Mouse (Mus musculus) C2C12 (cell line): ENCODE results near the gene Gclm. TPM values are rescaled to one million over a fixed set of nuclear protein-coding genes. Genes with fewer than 3 reads are reported as not detected.

Experiments
- H3K27me3 ChIP-seq: one replicate; pipeline ENCODE4 v1.6.1; 2011; ENCODE audit not compliant: control insufficient read depth, insufficient read depth, insufficient read length
- H3K36me3 ChIP-seq: one replicate; pipeline ENCODE4 v1.6.1; 2011; ENCODE audit not compliant: control insufficient read depth, insufficient read depth
- H3K4me3 ChIP-seq: one replicate; pipeline ENCODE4 v1.5.1; 2011; ENCODE audit warnings: mild to moderate bottlenecking, control low read depth; ENCODE audit not compliant: poor library complexity, insufficient read depth, severe bottlenecking
- H3K79me2 ChIP-seq: one replicate; pipeline ENCODE4 v1.6.1; 2011; ENCODE audit not compliant: control insufficient read depth, insufficient read depth
- H3K79me3 ChIP-seq: one replicate; pipeline ENCODE4 v1.6.1; 2011; ENCODE audit warnings: low read depth, control low read depth
- H3ac ChIP-seq: one replicate; pipeline ENCODE3; 2011; ENCODE audit warnings: low read depth; ENCODE audit not compliant: control insufficient read depth, insufficient read length
- CEBPB ChIP-seq: IDR thresholded peaks from one replicate; pipeline ENCODE4 v1.6.1; 2011; ENCODE audit warnings: low read depth, mild to moderate bottlenecking, control low read depth, moderate library complexity
- CTCF ChIP-seq: IDR thresholded peaks from one replicate; pipeline ENCODE4 v1.5.1; 2011; ENCODE audit not compliant: control insufficient read depth, insufficient read depth, insufficient read length
- FOSL1 ChIP-seq: IDR thresholded peaks from one replicate; pipeline ENCODE4 v1.8.0; 2011; ENCODE audit warnings: mild to moderate bottlenecking, low read length; ENCODE audit not compliant: poor library complexity, insufficient read depth, severe bottlenecking
- MAX ChIP-seq: IDR thresholded peaks from one replicate; pipeline ENCODE4 v1.6.1; 2011; ENCODE audit warnings: mild to moderate bottlenecking, control low read depth
- MYOD1 ChIP-seq: IDR thresholded peaks from one replicate; pipeline ENCODE4 v1.6.1; 2011; ENCODE audit warnings: low read depth; ENCODE audit not compliant: control insufficient read depth, insufficient read length
- MYOG ChIP-seq: IDR thresholded peaks from one replicate; pipeline ENCODE4 v1.6.1; 2011; ENCODE audit not compliant: control insufficient read depth, insufficient read length; ENCODE audit errors: extremely low read depth
- USF1 ChIP-seq: IDR thresholded peaks from one replicate; pipeline ENCODE4 v1.6.1; 2011; ENCODE audit warnings: low read depth, mild to moderate bottlenecking, control low read depth, moderate library complexity
- polyA plus RNA-seq: library from polyadenylated mRNA; unstranded; fragments of >200 nt; fragmentation: generic; extraction: Trizol; gene quantifications from one replicate; pipeline ENCODE4 v1.2.1, GENCODE M21; 2012; ENCODE audit warnings: missing spikeins

The Gclm gene
- polyA plus RNA-seq, 1 experiment, result 84.0 TPM

DNA sequence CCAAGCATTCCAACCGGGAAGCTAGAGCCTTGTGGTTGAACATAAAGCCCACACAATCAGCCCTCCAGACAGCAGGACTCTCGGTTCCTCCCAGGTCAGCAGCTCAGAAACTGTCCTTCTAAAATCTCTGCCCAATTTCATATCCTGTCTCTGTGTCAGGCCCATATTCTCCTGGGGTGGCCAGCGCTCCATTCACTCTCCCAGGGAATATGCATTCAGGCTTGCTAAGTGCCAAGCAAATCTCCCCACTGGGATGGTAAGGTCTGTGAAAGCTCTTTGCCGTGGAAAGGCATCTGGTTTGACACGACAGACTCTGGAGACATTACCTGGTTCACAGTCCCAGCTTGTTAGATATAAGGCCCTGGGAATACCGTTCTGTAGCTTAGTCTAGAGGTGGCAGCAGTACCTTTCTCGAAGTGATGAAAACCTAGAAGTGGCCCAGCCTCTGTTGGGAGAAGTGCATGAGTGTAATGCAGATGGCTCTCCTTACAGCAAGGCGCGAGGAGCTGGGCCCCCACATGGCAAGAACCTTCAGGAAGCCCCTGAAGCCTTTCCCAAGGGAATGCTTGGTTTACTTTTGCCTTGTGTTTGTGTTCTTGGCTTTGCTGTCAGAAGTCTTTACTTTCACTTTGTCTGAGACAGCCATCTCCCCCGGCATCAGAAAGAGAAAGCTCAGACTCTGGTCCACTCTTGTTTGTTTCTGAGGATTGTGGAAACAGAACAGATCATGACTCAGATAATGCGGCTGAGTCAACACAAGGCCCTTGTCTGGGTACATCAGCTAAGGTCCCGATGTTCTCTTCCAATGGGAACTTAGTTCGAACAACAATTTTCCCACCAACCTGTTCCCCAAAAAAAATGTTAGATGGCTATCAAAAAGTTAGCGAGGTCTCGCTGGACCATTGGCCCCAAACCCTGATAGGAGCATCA is 36.8 kb upstream of the Gclm start:
- Histone ChIP-seq H3K79me3 (no peaks in the 10 kb centered on the region), H3K79me2 (no peaks in the 10 kb centered on the region), H3K4me3 (no peak overlapping the region), H3K27me3 (no peaks in the 10 kb centered on the region), H3ac (no peak overlapping the region), H3K36me3 (no peaks in the 10 kb centered on the region)
- TF ChIP-seq FOSL1, result no peak
- no peak for TF ChIP-seq CEBPB
- TF ChIP-seq MYOD1, result no peak

DNA sequence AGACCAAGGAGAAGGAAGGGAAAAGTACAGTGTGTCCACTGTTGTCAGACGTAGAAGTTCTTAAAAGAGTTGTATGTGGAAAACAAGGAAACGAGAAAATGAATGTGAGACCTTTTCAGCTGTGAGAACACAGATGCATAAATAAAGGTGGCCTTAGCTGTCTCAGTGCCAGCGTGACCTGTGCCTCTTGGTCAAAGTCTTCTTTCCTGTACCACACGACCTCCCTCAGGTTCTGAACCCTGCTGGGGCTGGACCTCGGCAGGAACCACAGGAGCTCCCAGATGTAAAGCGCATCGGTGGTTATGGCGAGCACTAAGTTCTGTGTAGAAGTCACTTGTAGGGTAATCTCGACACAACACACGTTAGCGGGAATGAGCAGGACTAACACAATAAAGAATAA is 35.8 kb upstream of the Gclm start:
- Histone ChIP-seq H3K27me3 (no peaks in the 10 kb centered on the region), H3K79me3 (no peaks in the 10 kb centered on the region), H3K4me3 (no peak overlapping the region), H3K36me3 (no peaks in the 10 kb centered on the region), H3K79me2 (no peaks in the 10 kb centered on the region), H3ac (no peak overlapping the region)
- TF ChIP-seq MYOG (no peak), MAX (no peak)

GRCm38 (mm10) chr3:122210434-122210833 is 34.9 kb upstream of the Gclm start:
- Histone ChIP-seq H3K36me3 (no peaks in the 10 kb centered on the region), H3K27me3 (no peaks in the 10 kb centered on the region), H3K4me3 (no peak overlapping the region), H3K79me3 (no peaks in the 10 kb centered on the region), H3K79me2 (no peaks in the 10 kb centered on the region), H3ac (no peak overlapping the region)
- TF ChIP-seq FOSL1 (no peak), MYOD1 (no peak), MYOG (no peak), USF1 (no peak), CTCF (no peak), MAX (no peak), CEBPB (no peak)

DNA sequence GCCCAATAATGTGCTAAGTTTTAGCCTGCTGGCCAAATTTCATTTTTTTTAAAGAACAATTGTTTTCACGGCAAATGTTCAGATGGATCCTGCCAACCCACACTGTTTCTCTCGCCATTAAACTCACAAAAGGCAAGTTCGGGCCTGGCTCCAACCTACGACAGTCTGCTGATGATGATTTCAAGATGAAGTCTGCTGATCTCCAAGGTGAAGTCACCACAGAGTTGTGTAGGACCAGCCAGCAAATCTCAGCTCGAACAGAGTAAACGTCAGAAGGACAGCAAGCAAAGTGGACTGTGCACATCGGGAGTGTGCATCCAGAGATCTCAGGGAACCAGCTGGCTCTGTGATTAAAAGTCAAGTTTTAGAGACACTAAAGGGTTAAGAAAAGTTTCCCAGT is 34.5 kb upstream of the Gclm start:
- Histone ChIP-seq H3ac (no peak overlapping the region), H3K79me2 (no peaks in the 10 kb centered on the region), H3K27me3 (no peaks in the 10 kb centered on the region), H3K79me3 (no peaks in the 10 kb centered on the region), H3K36me3 (no peaks in the 10 kb centered on the region), H3K4me3 (no peak overlapping the region)
- TF ChIP-seq CEBPB (no peak), MYOD1 (no peak), FOSL1 (no peak), MYOG (no peak), MAX (no peak), USF1 (no peak)

- TF ChIP-seq MYOG, result no peak
- no peak for TF ChIP-seq CEBPB
- no peak for TF ChIP-seq MYOD1
- TF ChIP-seq MAX, result no peak
- TF ChIP-seq USF1, result no peak
- TF ChIP-seq CTCF, result no peak
- no peak for TF ChIP-seq FOSL1
- Histone ChIP-seq H3K4me3 (no peak overlapping the region), H3K79me3 (no peaks in the 10 kb centered on the region), H3K79me2 (no peaks in the 10 kb centered on the region), H3ac (no peak overlapping the region), H3K27me3 (no peaks in the 10 kb centered on the region), H3K36me3 (no peaks in the 10 kb centered on the region)
These were observed 33.8 kb upstream of the Gclm start for GRCm38 (mm10) chr3:122211446-122212125.
